Mouse (Mus musculus) bone marrow macrophage, adult 2 months (primary cell): ENCODE results near the gene Ttc25. TPM values are rescaled to one million over a fixed set of nuclear protein-coding genes. Genes with fewer than 3 reads are reported as not detected.
"Not testable (repeated sequence)": the region's sequence is repeated elsewhere in the genome, so short reads cannot be mapped to it uniquely, and the experiment has no call there.

Experiments
- H3K27ac ChIP-seq: 2 replicates; pipeline ENCODE4 v1.5.1; 2012; ENCODE audit warnings: low read depth, low read length; ENCODE audit not compliant: insufficient read depth
- H3K4me1 ChIP-seq: 2 replicates; pipeline ENCODE4 v1.6.1; 2012; ENCODE audit warnings: low read length; ENCODE audit not compliant: control insufficient read depth, insufficient read depth
- H3K4me3 ChIP-seq: 2 replicates; pipeline ENCODE4 v1.5.1; 2012; ENCODE audit warnings: mild to moderate bottlenecking, low read length, moderate library complexity; ENCODE audit not compliant: insufficient read depth
- CTCF ChIP-seq: IDR thresholded peaks from 2 replicates; pipeline ENCODE4 v1.5.1; 2012; ENCODE audit warnings: low read depth, mild to moderate bottlenecking, low read length, moderate library complexity
- POLR2A ChIP-seq: IDR thresholded peaks from 2 replicates; pipeline ENCODE4 v1.6.1; 2012; ENCODE audit warnings: mild to moderate bottlenecking, low read depth, low read length, borderline replicate concordance
- polyA plus RNA-seq: library from polyadenylated mRNA; stranded (reverse); fragments of >200 nt; gene quantifications from 2 replicates; pipeline ENCODE4 v1.2.4, GENCODE M21; 2012; ENCODE audit not compliant: missing spikeins, insufficient read depth, insufficient read length

Gene Ttc25
- polyA plus RNA-seq, 1 experiment = 0.34 TPM

GRCm38 (mm10) chr11:100528375-100529165 is 16.8 kb upstream of the Ttc25 start:
- H3K4me3 ChIP-seq = peak overlapping the region; percentile 10; the same call in 1 of the 2 replicates
- H3K27ac ChIP-seq = peak overlapping the region; percentile 57
- peaks cover 30% of the 10 kb centered on the region for H3K4me1 ChIP-seq
- TF ChIP-seq CTCF (no peak), POLR2A (no peak)

GRCm38 (mm10) chr11:100533871-100534270 is 11.5 kb upstream of the Ttc25 start:
- no peak overlapping the region for H3K27ac ChIP-seq
- TF ChIP-seq CTCF (no peak), POLR2A (no peak)
- no peak overlapping the region for H3K4me3 ChIP-seq
- no peaks in the 10 kb centered on the region; the same call in 1 of the 2 replicates for H3K4me1 ChIP-seq

GRCm38 (mm10) chr11:100534411-100534810 is 11.0 kb upstream of the Ttc25 start:
- not testable (repeated sequence) for H3K4me1 ChIP-seq, H3K27ac ChIP-seq, H3K4me3 ChIP-seq

GRCm38 (mm10) chr11:100534821-100535220 is 10.6 kb upstream of the Ttc25 start:
- not testable (repeated sequence) for H3K4me3 ChIP-seq, H3K27ac ChIP-seq, H3K4me1 ChIP-seq

- TF ChIP-seq POLR2A = no peak
- no peak for TF ChIP-seq CTCF
- no peak overlapping the region for H3K4me3 ChIP-seq
These were observed 9.4 kb upstream of the Ttc25 start for GRCm38 (mm10) chr11:100535996-100536395.

GRCm38 (mm10) chr11:100536466-100536865 is 8.9 kb upstream of the Ttc25 start:
- H3K4me1 ChIP-seq = no peaks in the 10 kb centered on the region; the same call in 1 of the 2 replicates
- no peak overlapping the region for H3K4me3 ChIP-seq
- no peak overlapping the region for H3K27ac ChIP-seq
- TF ChIP-seq CTCF = no peak

More at GRCm38 (mm10) chr11:100535996-100536395, 9.4 kb upstream of the Ttc25 start:
- H3K27ac ChIP-seq = no peak overlapping the region
- no peaks in the 10 kb centered on the region; the same call in 1 of the 2 replicates for H3K4me1 ChIP-seq

GRCm38 (mm10) chr11:100540966-100541365 is 4.4 kb upstream of the Ttc25 start:
- TF ChIP-seq CTCF (no peak), POLR2A (no peak)
- H3K27ac ChIP-seq = no peak overlapping the region
- H3K4me3 ChIP-seq = no peak overlapping the region
- peaks cover 11% of the 10 kb centered on the region for H3K4me1 ChIP-seq

GRCm38 (mm10) chr11:100541577-100541976 is 3.8 kb upstream of the Ttc25 start:
- no peak overlapping the region for H3K27ac ChIP-seq
- H3K4me3 ChIP-seq = no peak overlapping the region
- TF ChIP-seq POLR2A = no peak
- TF ChIP-seq CTCF = no peak
- peaks cover 17% of the 10 kb centered on the region for H3K4me1 ChIP-seq

- Histone ChIP-seq H3K27ac (peak overlapping the region; percentile 56), H3K4me1 (peaks cover 39% of the 10 kb centered on the region), H3K4me3 (peak overlapping the region; percentile 63)
- no peak for TF ChIP-seq POLR2A
- TF ChIP-seq CTCF = no peak
These were observed 309 bp downstream of the Ttc25 start for GRCm38 (mm10) chr11:100545746-100546085.

GRCm38 (mm10) chr11:100546955-100547354 is 1.5 kb downstream of the Ttc25 start:
- no peak overlapping the region for H3K4me3 ChIP-seq
- peak overlapping the region; percentile 31 for H3K27ac ChIP-seq
- TF ChIP-seq CTCF (no peak), POLR2A (no peak)
- peaks cover 39% of the 10 kb centered on the region for H3K4me1 ChIP-seq

GRCm38 (mm10) chr11:100548141-100548540 is 2.7 kb downstream of the Ttc25 start:
- no peak for TF ChIP-seq POLR2A
- no peak for TF ChIP-seq CTCF
- Histone ChIP-seq H3K4me3 (no peak overlapping the region), H3K27ac (peak overlapping the region; percentile 10; the same call in 1 of the 2 replicates), H3K4me1 (peaks cover 39% of the 10 kb centered on the region)
